Mouse (Mus musculus) erythroblast, embryonic 14.5 days (primary cell): ENCODE measurements around the gene Slc22a12.

Experiments used
- GATA1 ChIP-seq: IDR thresholded peaks from 2 replicates; pipeline ENCODE4 v1.6.1; 2012; ENCODE audit warnings: low read length, inconsistent platforms, mixed read lengths
- TAL1 ChIP-seq: IDR thresholded peaks from 3 replicates; pipeline ENCODE4 v1.6.1; 2012; ENCODE audit warnings: low read length, inconsistent platforms, mixed read lengths

GRCm38 (mm10) chr19:6497803-6498202, 45.0 kb downstream of the Slc22a12 start:
- TF ChIP-seq GATA1 (no peak), TAL1 (no peak)
